Mouse (Mus musculus) CD4-positive naive resting alpha-beta T cell, adult 76 days (primary cell): ENCODE measurements around the gene Gatb. TPM values are rescaled to one million over a fixed set of nuclear protein-coding genes. Genes with fewer than 3 reads are reported as not detected.

Experiments
- total RNA-seq: library from RNA; stranded (reverse); gene quantifications from one replicate; pipeline ENCODE4 v1.2.4, GENCODE M21; 2023

Gatb gene
- 12.7 TPM for total RNA-seq

GRCm38 (mm10) chr3:85573864-85574830 is at the start of gene Gatb:
Gene Gatb, plus strand, starts transcription at chr3:85574119.

Other genes with a start within 250 kb of the Gatb start
- gene Fam160a1, start 243.2 kb downstream of the Gatb start, total RNA-seq, result 0.35 TPM